Mouse (Mus musculus): ENCODE measurements around the gene Ssc5d. TPM values are rescaled to one million over a fixed set of nuclear protein-coding genes. Genes with fewer than 3 reads are reported as not detected.

Gene Ssc5d
- polyA plus RNA-seq, 1 experiment from 2014 or later: 1.6 TPM

DNA sequence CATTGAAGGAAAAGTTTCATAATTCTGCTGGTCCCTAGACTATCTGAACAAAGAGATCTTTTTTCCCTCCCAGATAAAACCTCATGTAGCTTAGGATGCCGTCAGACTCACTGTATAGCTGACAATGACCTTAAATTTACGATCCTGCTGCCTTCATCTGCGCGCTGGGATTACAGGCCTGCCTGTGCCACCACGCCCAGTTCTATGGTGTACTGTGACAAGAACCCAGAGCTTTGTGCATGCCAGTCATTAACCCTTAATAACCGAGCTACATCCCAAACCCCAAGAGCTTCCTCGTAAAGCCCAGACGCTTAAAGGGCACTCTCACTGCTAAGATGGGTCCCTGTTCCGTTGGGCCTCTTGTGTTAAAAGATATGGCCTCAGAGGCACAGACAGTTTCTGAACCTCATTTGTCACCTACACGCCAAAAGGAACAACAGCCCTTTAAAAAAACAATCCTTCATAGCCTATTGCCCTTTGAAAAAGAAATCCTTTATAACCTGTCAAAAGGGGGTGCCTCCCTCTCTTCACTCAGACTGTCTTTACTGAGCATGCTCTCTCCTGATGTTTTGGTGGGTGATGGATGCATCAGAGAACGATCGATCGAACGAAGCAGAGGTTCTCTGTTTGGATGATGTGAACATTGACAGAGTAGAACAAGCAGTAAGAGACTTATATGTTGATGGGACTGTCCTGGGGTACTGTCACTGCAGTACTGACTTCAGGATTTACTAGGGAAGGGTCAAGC, 9.7 kb upstream of the Ssc5d start:
- WGBS: 26% methylated on average over 14 of the region's 14 CpGs
- Histone ChIP-seq H3K27ac (ENCODE audit: low read depth, low read length) (peak overlapping the region; percentile 94), H3K4me2 (peak overlapping the region; percentile 67), H3K4me1 (ENCODE audit: control insufficient read depth, insufficient read depth, low read length) (peaks cover 19% of the 10 kb centered on the region), H3K9me3 (ENCODE audit: control insufficient read depth, low read length) (no peaks in the 10 kb centered on the region), H3K4me3 (ENCODE audit: low read depth, low read length) (peak overlapping the region; percentile 79), H3K27me3 (ENCODE audit: control insufficient read depth, insufficient read depth, low read length) (no peaks in the 10 kb centered on the region; the same call in 1 of the 2 replicates), H3K9ac (ENCODE audit: low read length) (peak overlapping the region; percentile 96), H3K36me3 (ENCODE audit: control insufficient read depth, insufficient read depth, low read length) (peaks cover 10% of the 10 kb centered on the region)
- ATAC-seq (ENCODE audit: low FRiP score) (peak; percentile 40), DNase-seq (ENCODE audit: low spot score, missing footprints) (peak; percentile 90)

GRCm38 (mm10) chr7:4917494-4917893, 8.1 kb upstream of the Ssc5d start:
- Histone ChIP-seq H3K9me3 (ENCODE audit: control insufficient read depth, low read length) (no peaks in the 10 kb centered on the region), H3K4me1 (ENCODE audit: control insufficient read depth, insufficient read depth, low read length) (peaks cover 30% of the 10 kb centered on the region), H3K27me3 (ENCODE audit: control insufficient read depth, insufficient read depth, low read length) (no peaks in the 10 kb centered on the region; the same call in 1 of the 2 replicates), H3K27ac (ENCODE audit: low read depth, low read length) (no peak overlapping the region), H3K4me3 (ENCODE audit: low read depth, low read length) (no peak overlapping the region), H3K36me3 (ENCODE audit: control insufficient read depth, insufficient read depth, low read length) (peaks cover 10% of the 10 kb centered on the region), H3K4me2 (no peak overlapping the region), H3K9ac (ENCODE audit: low read length) (no peak overlapping the region)
- 89% methylated on average over 2 of the region's 2 CpGs for WGBS
- ATAC-seq (ENCODE audit: low FRiP score): no peak
- no peak for DNase-seq (ENCODE audit: low spot score, missing footprints)

DNA sequence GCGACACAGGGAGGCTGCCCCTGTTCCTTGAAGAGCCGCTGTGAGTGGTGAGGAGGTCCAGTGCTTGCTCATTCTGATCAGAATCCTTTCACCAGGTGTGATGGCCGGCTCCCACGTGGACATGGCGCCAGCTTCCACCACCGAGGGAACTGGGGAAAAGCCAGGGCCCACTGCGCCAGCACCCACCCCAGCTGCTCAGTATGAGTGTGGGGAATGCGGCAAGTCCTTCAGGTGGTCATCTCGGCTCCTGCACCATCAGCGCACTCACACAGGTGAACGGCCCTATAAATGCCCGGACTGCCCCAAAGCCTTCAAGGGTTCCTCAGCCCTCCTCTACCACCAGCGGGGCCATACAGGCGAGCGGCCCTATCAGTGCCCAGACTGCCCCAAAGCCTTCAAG, 6.9 kb upstream of the Ssc5d start:
- H3K9ac ChIP-seq (ENCODE audit: low read length): no peak overlapping the region
- no peaks in the 10 kb centered on the region; the same call in 1 of the 2 replicates for H3K27me3 ChIP-seq (ENCODE audit: control insufficient read depth, insufficient read depth, low read length)
- no peak overlapping the region for H3K27ac ChIP-seq (ENCODE audit: low read depth, low read length)
- peaks cover 10% of the 10 kb centered on the region for H3K36me3 ChIP-seq (ENCODE audit: control insufficient read depth, insufficient read depth, low read length)
- DNase-seq (ENCODE audit: low spot score, missing footprints) (no peak), ATAC-seq (ENCODE audit: low FRiP score) (no peak)
- H3K4me3 ChIP-seq (ENCODE audit: low read depth, low read length): no peak overlapping the region
- H3K4me1 ChIP-seq (ENCODE audit: control insufficient read depth, insufficient read depth, low read length): peaks cover 41% of the 10 kb centered on the region
- 94% methylated on average over 15 of the region's 15 CpGs for WGBS
- no peak overlapping the region for H3K4me2 ChIP-seq
- H3K9me3 ChIP-seq (ENCODE audit: control insufficient read depth, low read length): no peaks in the 10 kb centered on the region

DNA sequence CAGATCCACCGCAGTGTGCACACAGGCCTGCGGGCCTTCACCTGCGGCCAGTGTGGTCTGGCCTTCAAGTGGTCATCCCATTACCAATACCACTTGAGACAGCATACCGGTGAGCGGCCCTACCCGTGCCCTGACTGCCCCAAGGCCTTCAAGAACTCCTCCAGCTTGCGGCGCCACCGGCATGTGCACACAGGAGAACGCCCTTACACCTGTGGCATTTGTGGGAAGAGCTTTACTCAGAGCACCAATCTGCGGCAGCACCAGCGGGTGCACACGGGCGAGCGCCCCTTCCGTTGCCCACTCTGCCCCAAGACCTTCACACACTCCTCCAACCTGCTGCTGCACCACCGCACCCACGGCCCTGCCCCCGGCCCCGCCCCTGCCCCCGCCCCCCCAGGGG, 6.5 kb upstream of the Ssc5d start:
- H3K9me3 ChIP-seq (ENCODE audit: control insufficient read depth, low read length): no peaks in the 10 kb centered on the region
- no peak for DNase-seq (ENCODE audit: low spot score, missing footprints)
- no peak overlapping the region for H3K27ac ChIP-seq (ENCODE audit: low read depth, low read length)
- H3K4me1 ChIP-seq (ENCODE audit: control insufficient read depth, insufficient read depth, low read length): peaks cover 45% of the 10 kb centered on the region
- no peaks in the 10 kb centered on the region; the same call in 1 of the 2 replicates for H3K27me3 ChIP-seq (ENCODE audit: control insufficient read depth, insufficient read depth, low read length)
- ATAC-seq (ENCODE audit: low FRiP score): no peak
- H3K9ac ChIP-seq (ENCODE audit: low read length): no peak overlapping the region
- WGBS: 92% methylated on average over 20 of the region's 21 CpGs
- no peak overlapping the region for H3K4me2 ChIP-seq
- no peak overlapping the region for H3K4me3 ChIP-seq (ENCODE audit: low read depth, low read length)
- peaks cover 10% of the 10 kb centered on the region for H3K36me3 ChIP-seq (ENCODE audit: control insufficient read depth, insufficient read depth, low read length)

GRCm38 (mm10) chr7:4919971-4920370, 5.6 kb upstream of the Ssc5d start:
- ATAC-seq (ENCODE audit: low FRiP score): no peak
- H3K9ac ChIP-seq (ENCODE audit: low read length): no peak overlapping the region
- no peak overlapping the region for H3K4me3 ChIP-seq (ENCODE audit: low read depth, low read length)
- DNase-seq (ENCODE audit: low spot score, missing footprints): no peak
- H3K36me3 ChIP-seq (ENCODE audit: control insufficient read depth, insufficient read depth, low read length): peaks cover 10% of the 10 kb centered on the region
- 88% methylated on average over 21 of the region's 21 CpGs for whole genome bisulfite sequencing
- no peaks in the 10 kb centered on the region for H3K9me3 ChIP-seq (ENCODE audit: control insufficient read depth, low read length)
- peaks cover 50% of the 10 kb centered on the region for H3K4me1 ChIP-seq (ENCODE audit: control insufficient read depth, insufficient read depth, low read length)
- H3K4me2 ChIP-seq: no peak overlapping the region
- H3K27ac ChIP-seq (ENCODE audit: low read depth, low read length): no peak overlapping the region
- H3K27me3 ChIP-seq (ENCODE audit: control insufficient read depth, insufficient read depth, low read length): no peaks in the 10 kb centered on the region; the same call in 1 of the 2 replicates

DNA sequence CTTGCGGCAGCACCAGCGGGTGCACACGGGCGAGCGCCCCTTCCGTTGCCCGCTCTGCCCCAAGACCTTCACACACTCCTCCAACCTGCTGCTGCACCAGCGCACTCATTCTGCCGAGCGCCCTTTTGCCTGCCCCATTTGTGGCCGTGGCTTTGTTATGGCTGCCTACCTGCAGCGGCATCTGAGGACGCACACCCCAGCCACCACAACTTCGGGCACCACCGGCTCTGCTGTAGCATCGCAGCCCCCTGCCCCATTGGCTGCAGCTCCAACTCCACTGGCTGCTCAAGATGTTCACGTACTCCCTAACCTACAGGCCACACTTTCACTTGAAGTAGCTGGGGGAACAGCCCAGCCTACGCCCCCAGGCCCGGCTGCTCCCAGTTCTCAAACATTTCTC, 5.1 kb upstream of the Ssc5d start:
- WGBS: 88% methylated on average over 19 of the region's 19 CpGs
- DNase-seq (ENCODE audit: low spot score, missing footprints): no peak

DNA sequence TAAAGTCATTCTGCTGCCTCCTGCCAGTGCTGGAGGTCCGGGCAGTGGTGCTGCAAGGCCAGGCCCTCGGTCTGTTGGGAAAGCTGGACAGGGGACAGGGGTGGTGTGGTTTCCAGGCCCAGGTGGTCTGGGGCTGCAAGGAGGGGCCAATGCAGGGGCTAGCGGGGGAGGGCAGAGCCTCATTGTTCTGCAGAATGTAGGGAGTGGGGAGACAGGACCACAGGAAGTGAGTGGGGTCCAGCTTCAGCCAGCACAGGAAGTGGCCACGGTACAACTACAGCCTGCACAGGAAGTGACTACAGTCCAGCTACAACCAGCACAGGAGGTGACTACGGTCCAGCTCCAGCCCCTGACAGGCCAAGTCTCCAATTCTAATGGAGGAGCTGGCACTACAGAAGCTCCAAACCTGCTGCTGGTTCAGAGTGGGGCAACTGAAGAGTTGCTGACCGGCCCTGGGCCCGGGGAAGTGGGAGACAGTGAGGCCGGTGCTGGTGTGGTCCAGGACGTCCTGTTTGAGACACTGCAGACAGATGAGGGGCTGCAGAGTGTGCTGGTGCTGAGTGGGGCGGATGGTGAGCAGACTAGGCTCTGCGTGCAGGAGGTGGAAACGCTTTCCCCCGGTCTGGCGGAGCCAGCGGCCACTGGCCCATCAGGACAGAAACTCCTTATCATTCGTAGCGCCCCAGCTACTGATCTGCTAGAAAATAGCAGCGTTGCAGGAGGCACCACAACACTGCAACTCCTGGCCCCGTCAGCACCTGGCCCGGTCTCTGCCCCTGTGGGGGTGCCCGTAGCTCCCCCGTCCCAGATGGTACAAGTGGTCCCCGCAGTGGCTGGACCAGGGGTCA, 4.4 kb upstream of the Ssc5d start:
- ATAC-seq (ENCODE audit: low FRiP score): no peak
- Histone ChIP-seq H3K4me1 (ENCODE audit: control insufficient read depth, insufficient read depth, low read length) (peaks cover 59% of the 10 kb centered on the region), H3K9ac (ENCODE audit: low read length) (peak overlapping the region; percentile 31; the same call in 1 of the 2 replicates), H3K27me3 (ENCODE audit: control insufficient read depth, insufficient read depth, low read length) (no peaks in the 10 kb centered on the region; the same call in 1 of the 2 replicates), H3K4me3 (ENCODE audit: low read depth, low read length) (no peak overlapping the region), H3K36me3 (ENCODE audit: control insufficient read depth, insufficient read depth, low read length) (peaks cover 10% of the 10 kb centered on the region), H3K4me2 (peak overlapping the region; percentile 93; the same call in 1 of the 2 replicates), H3K9me3 (ENCODE audit: control insufficient read depth, low read length) (no peaks in the 10 kb centered on the region), H3K27ac (ENCODE audit: low read depth, low read length) (peak overlapping the region; percentile 98)
- no peak for DNase-seq (ENCODE audit: low spot score, missing footprints)
- WGBS: 55% methylated on average over 23 of the region's 23 CpGs

More for the DNA sequence above, 5.1 kb upstream of the Ssc5d start:
- Histone ChIP-seq H3K4me3 (ENCODE audit: low read depth, low read length) (no peak overlapping the region), H3K9me3 (ENCODE audit: control insufficient read depth, low read length) (no peaks in the 10 kb centered on the region), H3K36me3 (ENCODE audit: control insufficient read depth, insufficient read depth, low read length) (peaks cover 10% of the 10 kb centered on the region), H3K4me1 (ENCODE audit: control insufficient read depth, insufficient read depth, low read length) (peaks cover 56% of the 10 kb centered on the region), H3K4me2 (no peak overlapping the region), H3K27ac (ENCODE audit: low read depth, low read length) (peak overlapping the region; percentile 98; the same call in 1 of the 2 replicates), H3K27me3 (ENCODE audit: control insufficient read depth, insufficient read depth, low read length) (no peaks in the 10 kb centered on the region; the same call in 1 of the 2 replicates), H3K9ac (ENCODE audit: low read length) (peak overlapping the region; percentile 16; the same call in 1 of the 2 replicates)
- no peak for ATAC-seq (ENCODE audit: low FRiP score)

DNA sequence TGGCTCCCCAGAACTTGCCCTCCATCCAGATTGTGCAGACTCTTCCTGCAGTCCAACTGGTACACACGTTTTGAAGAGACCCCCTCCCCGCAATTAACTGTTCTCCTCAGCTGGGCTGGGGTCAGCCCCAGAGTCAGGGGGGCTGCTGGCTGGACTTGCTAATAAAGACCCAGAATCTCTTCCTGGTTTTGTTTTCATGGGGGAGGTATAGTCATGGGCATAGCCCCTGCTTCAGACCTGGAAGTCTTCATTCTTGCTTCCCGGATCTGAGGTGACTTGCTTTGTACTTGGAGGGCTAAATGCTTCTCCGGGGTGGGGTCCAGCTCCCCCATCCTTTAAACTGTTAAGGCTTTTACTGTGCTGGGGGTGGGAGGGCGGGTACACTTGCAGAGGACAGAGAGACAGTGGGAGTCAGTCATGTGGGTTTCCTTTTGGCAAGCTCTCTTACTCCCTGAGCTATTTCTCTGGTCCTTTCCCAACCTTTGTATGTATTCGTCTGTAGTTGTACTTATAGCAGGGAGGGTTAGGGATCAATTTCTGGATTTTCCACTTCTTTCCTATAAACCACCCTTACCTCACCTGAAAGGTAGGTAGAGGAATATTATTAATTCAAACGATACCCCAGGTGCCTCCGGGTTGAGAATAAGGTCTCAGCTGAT, 3.6 kb upstream of the Ssc5d start, which contains the start of gene Nat14:
Nat14 (plus strand) TSS at position 205 of the 659 bp plus-strand sequence.
- H3K4me1 ChIP-seq (ENCODE audit: control insufficient read depth, insufficient read depth, low read length): peaks cover 59% of the 10 kb centered on the region
- ATAC-seq (ENCODE audit: low FRiP score) (no peak), DNase-seq (ENCODE audit: low spot score, missing footprints) (no peak)
- no peaks in the 10 kb centered on the region for H3K9me3 ChIP-seq (ENCODE audit: control insufficient read depth, low read length)
- peak within 1 kb of the TSS; percentile 74 for H3K9ac ChIP-seq (ENCODE audit: low read length)
- H3K36me3 ChIP-seq (ENCODE audit: control insufficient read depth, insufficient read depth, low read length): peaks cover 10% of the 10 kb centered on the region
- H3K27me3 ChIP-seq (ENCODE audit: control insufficient read depth, insufficient read depth, low read length): no peaks in the 10 kb centered on the region; the same call in 1 of the 2 replicates
- WGBS: 31% methylated on average over 8 of the region's 8 CpGs
- H3K4me3 ChIP-seq (ENCODE audit: low read depth, low read length): peak within 1 kb of the TSS; percentile 35
- H3K4me2 ChIP-seq: peak within 1 kb of the TSS; percentile 93
- H3K27ac ChIP-seq (ENCODE audit: low read depth, low read length): peak within 1 kb of the TSS; percentile 98
